Mouse (Mus musculus): ENCODE measurements around the gene Eif3j1.
"Not testable (repeated sequence)": the region's sequence is repeated elsewhere in the genome, so short reads cannot be mapped to it uniquely, and the experiment has no call there.

Eif3j1 gene

DNA sequence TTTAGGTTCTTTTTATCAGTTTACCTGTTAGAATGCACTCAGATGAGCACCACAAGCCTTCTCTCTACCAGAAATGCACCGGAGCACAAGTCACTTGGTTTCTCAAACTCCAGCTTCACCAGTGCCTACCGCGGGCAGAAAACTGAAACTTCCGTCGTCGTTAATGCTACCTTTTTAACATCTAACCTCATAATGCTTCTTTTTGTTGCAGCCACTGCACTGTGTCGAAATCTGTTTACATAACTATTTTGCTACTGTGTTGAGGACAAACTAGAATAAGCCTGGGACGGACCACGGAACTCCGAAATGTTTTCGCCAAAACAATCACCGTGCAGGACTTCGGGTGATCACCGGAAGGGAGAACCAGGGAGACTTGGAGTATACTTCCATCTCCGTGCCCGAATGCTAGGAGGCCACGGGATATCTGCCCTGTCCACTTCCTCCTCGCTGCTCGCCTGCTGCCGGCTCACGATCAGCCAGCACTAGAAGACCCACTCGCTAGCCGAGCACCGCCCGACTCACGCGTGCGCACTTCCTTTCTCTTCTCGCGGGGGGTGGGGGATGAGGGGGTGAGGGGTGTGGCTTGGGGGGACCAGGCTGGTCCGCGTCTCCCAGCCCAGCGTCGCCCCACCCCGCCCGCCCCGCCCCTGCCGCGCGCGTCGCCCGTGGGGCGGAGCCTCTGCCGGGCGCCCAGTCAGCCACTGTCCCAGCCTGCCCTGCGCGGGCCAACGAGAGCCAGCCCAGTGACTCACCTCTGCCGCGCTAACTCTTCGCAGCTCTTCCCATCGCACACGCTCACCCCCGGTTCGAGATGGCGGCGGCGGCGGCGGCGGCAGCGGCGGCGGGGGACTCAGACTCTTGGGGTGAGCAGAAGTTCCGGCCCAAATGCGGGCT, at the start of gene Eif3j1:
Eif3j1 (plus strand) TSS at position 685 of the 894 bp plus-strand sequence.
- DNase-seq (ENCODE audit: low spot score), result peak; percentile 90

DNA sequence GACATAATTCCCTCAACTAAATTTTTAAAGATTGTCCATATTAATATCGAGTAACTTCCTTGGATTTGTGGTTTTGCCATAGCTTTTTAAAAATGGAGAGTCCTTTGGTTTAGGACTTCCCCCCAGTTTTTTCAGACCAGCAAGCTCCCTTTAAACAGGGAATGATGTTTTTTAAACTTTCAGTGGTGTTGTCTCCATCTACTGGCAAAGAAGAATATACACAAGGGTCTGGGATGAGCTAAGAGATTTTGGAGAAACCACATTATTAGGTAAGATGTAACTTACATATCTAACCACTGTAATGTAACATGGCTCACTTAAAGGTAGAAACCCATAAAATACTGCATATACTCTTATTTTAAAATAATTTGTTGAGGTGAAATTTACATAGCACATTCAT, 32.6 kb upstream of the Eif3j1 start:
- peak; percentile 47 for DNase-seq (ENCODE audit: low spot score)

DNA sequence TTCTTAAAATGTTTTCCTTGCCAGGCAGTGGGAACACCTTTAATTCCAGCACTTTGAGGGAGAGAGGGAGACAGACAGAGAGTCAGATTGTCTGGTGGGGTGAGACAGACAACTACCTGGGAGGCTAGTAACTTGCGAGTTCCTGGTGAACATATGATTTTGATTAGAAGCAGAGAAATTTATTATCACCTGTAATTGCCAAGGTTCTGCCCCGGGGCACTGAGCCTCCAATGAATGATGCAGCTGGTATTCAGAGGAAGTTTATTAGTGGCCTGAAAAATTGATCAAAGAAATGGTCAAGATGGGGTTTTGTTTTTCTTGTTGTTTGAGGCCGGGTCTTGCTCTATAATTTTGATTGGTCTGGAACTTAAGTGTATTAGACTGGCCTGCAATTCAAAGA, 19.5 kb upstream of the Eif3j1 start:
- no peak for DNase-seq (ENCODE audit: low spot score)

DNA sequence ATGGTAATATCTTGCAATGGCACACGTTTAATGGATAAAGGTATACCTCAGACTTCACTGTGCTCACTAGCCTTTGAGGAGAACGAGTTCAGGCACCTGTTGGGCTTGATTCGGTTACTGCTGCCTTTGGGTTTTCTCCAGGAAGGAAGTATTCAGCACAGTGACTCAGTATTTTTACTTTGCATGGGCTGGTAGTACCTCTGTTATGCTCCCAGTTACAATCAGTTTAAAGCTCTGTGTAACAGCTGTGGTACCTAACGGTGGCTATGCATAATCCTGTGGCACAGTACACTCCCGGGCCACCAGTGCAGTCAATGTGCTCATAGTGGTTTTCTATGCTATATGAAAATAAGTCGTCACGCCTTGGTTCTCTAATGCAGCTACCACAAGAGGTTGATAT, 16.9 kb upstream of the Eif3j1 start:
- no peak for DNase-seq (ENCODE audit: low spot score)

DNA sequence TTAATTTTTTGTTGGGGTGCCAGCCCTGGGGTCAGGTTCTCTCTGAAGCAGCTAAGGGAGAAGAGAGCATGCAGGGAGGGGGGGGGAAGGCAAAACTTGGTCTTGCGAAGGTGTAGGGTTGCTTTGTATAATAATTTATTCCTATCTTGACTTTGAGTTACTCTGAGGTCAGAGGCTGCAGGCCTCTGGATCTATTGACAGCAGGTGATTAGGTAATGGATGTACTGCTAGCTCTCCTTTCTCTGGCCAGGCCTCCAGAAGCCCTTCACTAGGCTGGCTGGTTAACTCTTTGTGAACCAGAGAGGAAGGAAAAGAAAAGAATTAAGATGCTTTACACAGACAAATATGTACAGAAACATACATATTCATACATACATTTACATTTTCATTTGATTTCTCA, 9.6 kb upstream of the Eif3j1 start:
- no peak for DNase-seq (ENCODE audit: low spot score)

DNA sequence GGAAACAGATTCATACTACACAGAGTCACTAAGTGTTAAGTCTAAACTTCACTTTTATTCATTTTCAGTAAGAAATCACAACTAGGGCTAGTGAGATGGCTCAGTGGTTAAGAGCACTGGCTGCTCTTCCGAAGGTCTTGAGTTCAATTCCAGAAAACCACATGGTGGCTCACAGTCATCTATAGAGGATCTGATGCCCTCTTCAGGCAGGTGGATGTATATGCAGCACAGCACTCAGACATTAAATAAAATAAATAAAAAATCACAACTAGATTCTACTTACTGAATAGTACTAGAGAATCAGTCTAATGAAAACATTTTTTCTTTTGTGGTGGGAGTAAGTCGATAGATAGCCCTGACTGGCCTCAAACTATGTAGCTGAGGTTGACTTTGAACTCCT, 6.1 kb upstream of the Eif3j1 start:
- DNase-seq (ENCODE audit: low spot score), result no peak

DNA sequence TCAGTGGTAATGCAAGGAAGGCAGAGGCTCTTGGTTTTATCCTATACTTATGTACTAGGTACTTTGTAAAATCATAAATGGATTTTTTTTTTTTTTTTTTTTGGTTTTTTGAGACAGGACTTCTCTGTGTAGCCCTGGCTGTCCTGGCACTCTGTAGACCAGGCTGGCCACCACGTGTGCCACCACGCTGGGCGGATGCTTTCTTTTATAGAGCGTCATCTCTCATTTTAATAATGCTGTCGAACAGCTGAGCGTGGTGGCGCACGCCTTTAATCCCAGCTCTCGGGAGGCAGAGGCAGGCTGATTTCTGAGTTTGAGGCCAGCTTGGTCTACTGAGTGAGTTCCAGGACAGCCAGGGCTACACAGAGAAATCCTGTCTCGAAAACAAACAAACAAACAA, 1.3 kb upstream of the Eif3j1 start:
- not testable (repeated sequence) for DNase-seq (ENCODE audit: low spot score)

DNA sequence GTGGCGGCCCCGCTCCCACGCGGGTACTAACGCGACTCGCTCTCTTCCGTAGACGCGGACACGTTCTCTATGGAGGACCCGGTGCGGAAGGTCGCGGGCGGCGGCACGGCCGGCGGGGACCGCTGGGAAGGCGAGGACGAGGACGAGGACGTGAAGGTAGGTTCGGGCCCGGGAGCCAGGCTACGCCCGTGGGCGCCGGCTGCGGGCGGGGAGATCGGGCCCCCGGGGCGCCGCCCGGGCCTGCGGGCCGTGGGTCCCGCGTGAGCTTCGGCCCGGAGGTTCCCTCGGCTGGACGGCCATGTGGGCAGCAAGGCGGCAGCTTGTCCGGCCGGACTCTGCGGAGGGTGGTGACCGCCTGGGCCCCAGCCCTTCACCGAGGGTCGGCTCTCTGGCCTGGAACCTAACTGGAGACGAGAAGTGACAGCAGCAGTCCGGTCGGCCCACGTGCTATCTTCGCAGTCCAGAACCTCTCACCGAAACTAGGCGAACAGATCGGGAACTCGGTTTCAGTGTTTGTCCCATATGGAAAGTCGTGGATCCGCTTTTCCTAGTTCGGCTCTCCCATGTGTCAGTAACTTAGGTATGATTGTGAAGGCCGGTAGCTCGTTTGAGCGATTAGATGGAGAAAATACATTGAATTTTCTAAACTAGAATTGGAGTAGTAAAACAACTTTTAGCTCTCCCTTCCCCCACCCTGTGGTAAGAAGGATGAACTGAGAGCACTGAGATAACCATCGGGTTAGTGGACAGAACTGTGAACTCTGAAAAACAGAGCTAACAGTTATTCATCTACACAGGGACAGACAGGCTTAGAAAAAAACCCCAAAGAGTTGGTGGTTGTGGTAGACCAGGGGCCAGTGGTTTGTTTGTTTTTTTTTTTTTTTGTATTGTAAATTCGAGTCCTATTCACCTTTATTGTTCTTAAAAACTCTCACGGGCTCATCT, 682 bp downstream of the Eif3j1 start:
- DNase-seq (ENCODE audit: low spot score), result peak; percentile 66

DNA sequence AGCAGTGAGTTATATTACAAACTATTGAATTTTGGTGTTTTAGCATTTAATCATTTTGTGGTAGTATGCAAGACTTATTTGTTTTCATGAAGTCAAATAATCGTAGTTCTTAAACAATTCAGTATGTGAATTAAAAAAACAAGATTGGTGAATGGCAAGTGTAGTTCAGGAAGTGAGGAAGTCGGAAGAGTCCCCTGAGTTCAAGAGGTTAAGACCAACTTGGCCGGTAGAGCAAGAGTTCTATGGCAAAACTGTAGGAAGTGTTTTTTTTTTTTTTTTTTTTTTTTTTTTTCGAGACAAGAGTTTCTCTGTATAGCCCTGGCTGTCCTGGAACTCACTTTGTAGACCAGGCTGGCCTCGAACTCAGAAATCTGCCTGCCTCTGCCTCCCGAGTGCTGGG, 3.6 kb downstream of the Eif3j1 start:
- DNase-seq (ENCODE audit: low spot score), result no peak

DNA sequence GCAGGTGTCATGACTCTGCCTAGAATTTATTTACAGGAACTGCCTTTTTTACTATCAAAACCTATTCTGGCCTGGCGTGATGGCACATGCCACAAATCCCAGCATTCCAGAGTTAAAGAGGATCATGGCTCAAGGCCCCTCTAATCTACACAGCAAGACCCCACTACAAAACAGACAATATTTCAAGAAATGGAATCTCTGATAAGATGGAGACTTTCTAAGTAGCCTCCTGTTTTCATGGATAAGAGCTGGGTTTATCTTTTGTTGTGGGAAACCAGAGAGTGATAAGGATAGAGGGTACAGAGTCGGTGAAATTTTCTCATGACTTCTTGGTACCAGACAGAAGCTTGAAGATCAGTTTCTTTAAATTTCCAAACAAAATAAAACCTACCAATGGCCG, 7.7 kb downstream of the Eif3j1 start:
- DNase-seq (ENCODE audit: low spot score), result no peak

DNA sequence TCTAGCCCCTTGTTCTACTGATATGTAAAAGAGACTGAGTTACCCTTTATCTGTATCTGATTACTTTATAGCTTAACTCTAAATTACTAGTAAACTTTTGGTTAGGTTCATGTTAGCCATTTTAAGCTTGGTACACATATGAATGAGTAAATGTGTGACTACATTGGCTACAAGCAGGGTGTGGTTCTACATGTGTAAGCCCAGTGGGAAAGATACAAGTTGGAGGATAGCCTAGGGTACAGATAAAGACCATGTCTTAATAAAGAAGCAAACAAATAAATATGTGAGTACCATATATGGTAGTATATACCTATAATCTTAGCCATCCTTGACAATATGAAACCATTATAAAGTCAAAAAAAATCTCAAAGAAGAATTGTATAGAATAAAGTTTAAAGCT, 15.6 kb downstream of the Eif3j1 start:
- no peak for DNase-seq (ENCODE audit: low spot score)

DNA sequence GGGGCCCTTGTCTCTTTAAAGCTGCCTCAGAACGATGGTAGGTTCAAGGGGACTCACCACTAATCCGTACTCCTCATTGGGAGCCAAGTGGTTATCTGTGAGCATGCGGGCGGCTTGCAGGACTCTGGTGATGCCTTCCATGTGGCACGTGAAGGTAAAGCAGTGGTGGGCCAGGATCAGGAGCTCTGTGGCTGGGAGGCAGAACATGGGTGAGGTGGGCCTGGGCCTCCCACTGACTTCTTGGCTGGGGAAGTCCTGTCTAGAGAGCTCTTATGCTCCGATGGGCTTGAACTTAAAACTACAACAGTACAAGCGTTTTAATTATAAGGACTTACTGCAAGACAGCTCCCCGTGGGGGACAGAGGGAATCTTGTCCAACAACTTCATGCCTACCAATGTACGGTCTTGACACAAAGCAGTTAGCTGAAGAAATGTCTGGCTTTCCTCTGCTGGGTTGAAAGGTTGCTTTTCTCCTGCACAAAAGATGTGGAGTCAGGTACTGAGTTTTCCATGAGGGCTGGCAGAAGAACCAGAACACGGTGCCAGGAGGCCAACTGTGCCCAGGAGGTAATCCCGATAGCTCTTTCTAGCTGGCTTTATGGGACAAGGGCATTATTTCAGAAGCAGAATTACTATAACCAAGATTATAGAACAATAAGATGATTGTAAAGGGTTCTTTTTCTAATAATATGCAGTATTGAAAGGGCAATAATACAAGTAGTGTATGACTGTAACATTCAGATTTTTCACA, 31.2 kb downstream of the Eif3j1 start:
- DNase-seq (ENCODE audit: low spot score), result no peak

DNA sequence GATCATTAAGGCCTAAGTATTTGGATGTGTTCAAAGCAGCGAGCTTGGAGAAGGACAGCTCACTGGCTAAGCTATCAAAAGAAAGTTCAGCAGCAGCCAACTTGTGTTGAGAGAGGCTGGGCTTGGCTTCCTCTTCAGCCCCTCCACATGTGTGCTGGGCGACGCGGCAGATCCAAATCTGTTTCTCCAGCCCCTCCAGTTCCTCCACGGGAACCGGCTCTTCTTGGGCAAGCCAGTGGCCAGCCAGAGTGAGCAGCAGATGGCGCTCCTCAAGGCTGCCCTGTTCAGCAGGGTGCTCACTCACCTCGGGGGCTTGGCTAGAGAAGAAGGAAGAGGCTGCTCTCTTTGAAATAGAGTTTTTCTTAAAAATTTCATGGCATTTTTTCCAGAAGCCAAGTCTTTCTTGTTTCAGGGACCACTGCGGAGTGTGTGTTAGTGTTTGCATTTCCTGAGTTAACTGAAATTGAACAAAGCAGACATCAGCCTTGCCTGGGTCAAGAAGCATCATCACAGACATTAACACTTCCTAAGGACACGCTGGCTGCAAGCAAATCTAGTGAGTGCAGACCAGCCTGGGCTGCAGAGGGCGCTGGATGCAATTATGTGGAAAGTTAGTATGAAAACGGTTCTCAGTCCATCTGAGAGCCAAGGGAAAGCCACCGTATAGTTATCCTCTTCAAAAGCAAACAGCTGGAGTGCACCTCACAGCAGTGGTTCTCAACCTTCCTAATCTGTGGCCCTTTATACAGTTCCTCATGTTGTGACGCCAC, 37.0 kb downstream of the Eif3j1 start:
- DNase-seq (ENCODE audit: low spot score), result no peak

DNA sequence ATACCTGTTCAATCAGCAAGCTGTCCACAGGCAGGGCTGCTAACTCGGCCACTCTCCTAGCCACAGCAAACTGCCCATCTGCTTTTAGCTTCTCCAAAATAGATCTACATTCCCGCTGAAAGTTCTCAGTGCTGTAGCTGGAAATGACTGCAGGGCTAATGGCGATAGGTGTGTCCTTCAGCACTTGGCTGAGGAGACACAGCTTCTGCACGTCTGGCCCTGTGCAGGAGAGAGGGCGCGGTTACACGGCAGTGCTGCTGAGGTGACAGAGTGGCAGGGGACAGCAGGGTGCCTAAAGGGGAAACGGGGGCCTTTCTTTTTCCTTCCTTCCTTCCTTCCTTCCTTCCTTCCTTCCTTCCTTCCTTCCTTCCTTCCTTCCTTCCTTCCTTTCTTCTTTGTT, 37.9 kb downstream of the Eif3j1 start:
- no peak for DNase-seq (ENCODE audit: low spot score)

DNA sequence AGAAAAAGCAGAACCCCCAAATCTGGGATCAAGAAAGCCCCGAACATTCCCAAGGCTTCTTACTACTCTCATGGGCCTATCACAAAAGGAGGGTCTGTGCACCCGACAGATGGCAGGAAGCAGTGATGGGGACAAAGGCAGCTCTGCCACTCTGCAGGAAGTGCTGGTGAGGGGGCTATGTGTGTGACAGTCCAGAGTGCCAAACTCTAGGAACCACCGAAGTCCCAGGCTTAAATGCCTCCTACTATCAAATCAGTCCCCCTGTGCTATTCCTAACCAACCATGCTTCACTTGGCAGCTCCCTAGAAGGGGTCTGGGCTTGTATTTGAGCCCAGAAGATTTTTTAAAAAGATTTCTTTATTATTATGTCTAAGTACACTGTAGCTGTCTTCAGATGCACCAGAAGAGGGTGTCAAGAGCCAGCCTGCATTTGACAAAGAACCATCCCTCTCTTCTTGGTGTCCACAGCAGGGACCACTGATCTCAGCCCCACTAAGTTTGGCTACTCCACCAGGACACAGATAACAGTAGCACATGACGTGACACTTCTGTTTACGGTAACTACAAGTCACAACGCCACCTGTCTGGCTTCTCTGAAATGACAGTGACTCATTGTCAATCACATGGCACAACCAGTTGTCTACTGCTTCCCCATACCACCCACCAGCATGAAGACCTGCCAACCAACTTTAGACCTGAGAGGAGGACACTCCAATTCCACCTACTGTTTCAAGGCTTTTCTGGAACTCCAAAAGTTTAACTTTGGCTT, 41.0 kb downstream of the Eif3j1 start:
- DNase-seq (ENCODE audit: low spot score), result no peak

DNA sequence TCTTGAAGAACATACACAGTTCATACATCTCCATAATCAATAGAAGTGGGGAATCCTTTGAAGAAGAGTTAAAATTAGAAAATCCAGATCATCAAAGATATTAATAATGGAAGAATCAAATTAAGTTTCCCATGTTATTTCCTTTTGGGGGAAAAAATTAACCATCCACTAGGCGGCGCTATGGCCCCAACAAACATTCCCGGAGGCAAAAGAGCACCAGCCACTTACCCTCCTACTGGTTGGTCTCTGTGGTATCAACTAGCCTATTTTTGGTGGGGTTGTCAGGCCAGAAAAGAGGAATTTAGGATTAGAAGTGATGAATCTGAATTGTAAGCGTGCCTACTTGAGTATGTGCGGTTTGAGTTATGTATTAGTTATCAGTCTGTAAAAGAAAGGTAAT, 41.6 kb downstream of the Eif3j1 start:
- DNase-seq (ENCODE audit: low spot score), result peak; percentile 82

DNA sequence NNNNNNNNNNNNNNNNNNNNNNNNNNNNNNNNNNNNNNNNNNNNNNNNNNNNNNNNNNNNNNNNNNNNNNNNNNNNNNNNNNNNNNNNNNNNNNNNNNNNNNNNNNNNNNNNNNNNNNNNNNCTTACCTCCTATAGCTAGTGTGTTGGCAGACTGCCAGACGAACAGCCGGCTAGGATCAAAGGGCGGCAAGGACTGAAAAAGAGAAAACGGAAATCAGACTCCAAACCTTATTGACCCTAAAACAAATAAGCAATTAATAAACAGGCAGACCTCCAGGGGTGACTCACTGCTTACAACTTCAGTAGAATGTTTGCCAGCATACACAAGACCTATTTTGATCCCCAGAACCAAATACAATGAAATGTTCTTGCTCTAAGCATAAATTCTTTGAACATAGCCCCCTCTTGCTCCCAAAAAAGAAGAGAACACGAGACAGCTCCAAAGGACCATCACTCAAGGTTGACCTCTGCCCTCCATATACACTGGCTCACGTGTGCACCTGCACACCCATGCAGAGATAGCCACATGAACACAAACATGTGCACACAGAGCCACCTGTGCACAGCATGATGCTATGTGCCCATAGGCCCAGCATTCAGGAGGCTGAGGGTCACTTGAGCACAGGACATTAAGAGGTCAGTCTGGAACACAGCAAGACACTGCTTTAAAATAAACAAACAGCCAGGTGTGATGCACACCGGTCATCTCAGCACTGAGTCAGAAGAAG, 53.5 kb downstream of the Eif3j1 start:
- DNase-seq (ENCODE audit: low spot score), result no peak

DNA sequence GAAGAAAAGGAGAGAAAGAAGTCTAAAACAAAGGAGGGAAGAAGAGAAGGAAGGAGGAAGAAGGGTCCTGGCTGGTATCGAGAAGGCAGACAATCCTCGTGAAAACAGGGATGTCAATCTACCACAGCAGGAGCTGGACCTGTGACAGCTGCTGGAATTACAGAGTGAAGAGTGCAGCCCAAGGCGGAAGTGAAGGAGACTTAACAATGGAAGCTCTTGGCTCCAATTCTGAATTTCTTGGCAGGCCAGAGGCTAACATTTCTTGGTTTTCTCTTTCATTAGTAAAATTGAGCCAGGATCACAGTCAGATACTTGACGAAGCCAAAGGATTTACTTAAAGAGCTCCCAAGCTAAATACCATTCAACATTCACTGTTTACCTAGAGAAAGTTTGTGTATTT, 58.1 kb downstream of the Eif3j1 start:
- DNase-seq (ENCODE audit: low spot score), result peak; percentile 68

DNA sequence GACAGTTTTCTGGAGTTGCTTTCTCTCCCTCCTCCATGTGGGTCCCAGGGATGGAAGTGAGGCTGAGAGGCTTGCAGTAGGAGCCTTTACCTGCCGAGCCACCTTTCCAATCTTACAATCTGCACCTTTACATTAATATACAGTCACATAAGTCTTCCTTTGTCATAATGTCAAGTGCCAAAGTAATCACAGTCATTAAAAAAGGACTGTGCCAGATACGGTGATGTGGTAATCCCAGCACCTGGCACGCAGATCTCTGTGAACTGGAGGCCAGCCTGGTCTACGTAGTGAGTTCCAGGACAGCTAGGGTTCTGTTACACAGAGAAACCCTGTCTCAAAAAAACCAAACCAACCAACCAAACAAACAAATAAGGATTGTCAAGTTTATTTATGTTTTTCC, 65.5 kb downstream of the Eif3j1 start:
- DNase-seq (ENCODE audit: low spot score), result no peak

DNA sequence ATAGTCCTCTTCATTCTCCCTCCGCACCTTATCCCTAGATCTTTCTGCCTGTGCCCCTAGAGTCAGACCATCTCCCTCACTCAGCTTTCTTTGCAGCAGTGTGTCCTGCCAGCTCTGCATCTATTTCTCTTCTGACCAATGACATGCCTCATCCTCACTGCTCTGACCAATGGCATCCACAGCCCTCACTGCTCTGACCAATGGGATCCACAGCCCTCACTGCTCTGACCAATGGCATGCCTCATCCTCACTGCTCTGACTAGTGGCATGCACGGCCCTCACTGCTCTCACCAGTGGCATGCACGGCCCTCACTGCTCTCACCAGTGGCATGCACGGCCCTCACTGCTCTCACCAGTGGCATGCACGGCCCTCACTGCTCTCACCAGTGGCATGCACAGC, 69.3 kb downstream of the Eif3j1 start:
- not testable (repeated sequence) for DNase-seq (ENCODE audit: low spot score)

Measured in adipocyte (in vitro differentiated cells).